Mouse (Mus musculus) adrenal gland, postnatal 14 days (tissue): Measurements from ENCODE around the gene Pdlim4. TPM values are rescaled to one million over a fixed set of nuclear protein-coding genes. Genes with fewer than 3 reads are reported as not detected.

Experiments
- DNase-seq: peaks from one replicate; pipeline ENCODE4 v3.0.0; 2021; ENCODE audit warnings: mixed read lengths
- long read RNA-seq, 2 experiments: library from polyadenylated mRNA; stranded (forward); transcript quantifications; one replicate each; pipeline ENCODE4 v2.0.0; 2021
- total RNA-seq: library from RNA; stranded (reverse); gene quantifications from 2 replicates; pipeline ENCODE4 v1.2.3, GENCODE M21; 2021

Gene Pdlim4
- 12.6 and 15.0 TPM in 2 replicates for total RNA-seq
- long read RNA-seq, experiment 1, transcript Pdlim4-201 (7 exons, 1,182 nt) = major isoform, 37 of 42 reads
- long read RNA-seq, experiment 1, partial matches to known transcripts = 3 of 42 reads
- long read RNA-seq, experiment 1, other reads (novel, unspliced or antisense) = 2 of 42 reads
- long read RNA-seq, experiment 2, transcript Pdlim4-201 (7 exons, 1,182 nt) = major isoform, 19 of 19 reads
- long read RNA-seq, experiment 2, partial matches to known transcripts = 0 of 19 reads
- long read RNA-seq, experiment 2, other reads (novel, unspliced or antisense) = 0 of 19 reads

- DNase-seq = peak; percentile 73
Measured at GRCm38 (mm10) chr11:54068520-54069371, at the start of gene Pdlim4. Gene Pdlim4 (minus strand): TSS chr11:54069014.

GRCm38 (mm10) chr11:54117096-54117495 lies 48.3 kb upstream of the Pdlim4 start:
- no peak for DNase-seq

- DNase-seq = no peak
Measured at GRCm38 (mm10) chr11:54116406-54116805, 47.6 kb upstream of the Pdlim4 start.

DNA sequence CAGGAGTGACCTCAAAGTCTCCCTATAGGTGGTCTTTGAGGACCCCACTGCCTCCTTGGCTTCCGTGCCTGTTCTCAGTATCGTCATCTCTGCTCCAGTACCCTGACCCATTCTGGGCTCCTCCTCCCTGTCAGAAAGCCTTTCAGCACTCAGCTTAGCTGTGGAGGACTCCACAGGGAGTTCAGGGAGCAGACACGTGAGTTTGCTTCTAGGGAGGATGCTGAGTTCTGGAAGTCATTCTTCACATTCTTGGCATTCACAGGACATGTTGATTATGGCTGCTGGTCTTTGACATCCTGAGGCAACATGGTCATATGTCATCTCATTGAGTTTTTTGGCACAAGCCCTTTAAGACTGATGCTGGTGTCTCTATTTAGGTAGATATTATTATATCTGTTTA lies 47.1 kb upstream of the Pdlim4 start:
- no peak for DNase-seq

- DNase-seq = no peak
Measured at GRCm38 (mm10) chr11:54115301-54115700, 46.5 kb upstream of the Pdlim4 start.

GRCm38 (mm10) chr11:54114746-54115145 lies 45.9 kb upstream of the Pdlim4 start:
- DNase-seq = no peak

- no peak for DNase-seq
Measured at GRCm38 (mm10) chr11:54113352-54113751, 44.5 kb upstream of the Pdlim4 start.

- peak; percentile 96 for DNase-seq
Measured at GRCm38 (mm10) chr11:54112920-54113319, 44.1 kb upstream of the Pdlim4 start.

DNA sequence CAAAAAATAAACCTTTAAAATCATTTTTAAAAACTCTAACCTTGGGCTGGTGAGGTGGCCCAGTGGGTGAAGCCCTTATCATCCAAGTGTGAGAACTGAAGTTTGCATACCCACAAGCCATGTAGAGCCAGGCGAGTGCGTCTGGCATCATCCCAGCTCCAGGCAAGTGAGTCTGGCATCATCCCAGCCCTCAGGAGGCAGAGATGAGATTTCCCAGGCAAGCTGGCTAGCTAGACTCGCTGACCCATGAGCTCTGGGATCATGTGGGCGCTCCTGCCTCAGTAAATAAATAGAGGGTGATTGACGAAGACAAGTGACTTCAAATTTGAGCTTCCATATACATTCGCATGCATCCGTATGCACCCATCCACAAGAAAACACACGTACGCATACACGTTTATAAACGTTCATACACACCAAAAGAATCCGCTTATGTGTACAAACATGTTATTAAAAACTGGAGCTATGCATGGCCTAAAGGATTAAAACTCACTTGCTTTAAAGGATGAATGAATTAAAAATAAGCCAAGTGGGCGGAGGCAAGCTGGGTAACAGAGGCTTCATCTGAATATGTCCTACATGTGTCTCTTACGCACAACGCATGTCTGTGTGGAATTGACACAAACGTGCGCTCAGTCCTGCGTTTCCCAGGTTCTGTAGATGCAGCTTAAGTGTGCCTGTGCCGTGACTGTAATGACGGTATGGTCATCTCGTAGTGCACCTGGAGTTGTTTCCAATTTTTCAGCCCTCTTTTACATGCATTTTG lies 43.3 kb upstream of the Pdlim4 start:
- DNase-seq = peak; percentile 63

- DNase-seq = no peak
Measured at GRCm38 (mm10) chr11:54111291-54111690, 42.5 kb upstream of the Pdlim4 start.

GRCm38 (mm10) chr11:54108894-54109293 lies 40.1 kb upstream of the Pdlim4 start:
- no peak for DNase-seq

- DNase-seq = no peak
Measured at GRCm38 (mm10) chr11:54108131-54108530, 39.3 kb upstream of the Pdlim4 start.

GRCm38 (mm10) chr11:54107239-54107638 lies 38.4 kb upstream of the Pdlim4 start:
- no peak for DNase-seq

DNA sequence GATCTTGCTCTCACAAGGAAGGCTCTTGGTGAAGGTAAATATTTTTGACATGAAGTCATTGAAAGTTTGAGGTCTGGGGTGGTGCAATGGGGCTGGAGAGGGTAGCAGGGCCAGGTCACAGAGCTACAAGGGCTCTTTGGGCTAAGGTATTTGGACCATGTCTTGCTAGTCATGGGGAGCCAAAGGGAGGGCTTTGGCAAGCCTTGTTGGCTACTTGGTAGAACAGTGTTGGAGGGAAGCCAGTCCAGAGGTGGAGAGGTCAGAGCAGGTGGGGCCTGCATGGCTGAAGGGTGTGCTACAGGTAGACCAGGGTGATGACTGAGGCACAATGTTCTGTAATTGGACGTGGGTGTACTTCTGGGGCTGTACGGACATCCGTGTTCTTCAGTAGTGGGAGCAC lies 37.9 kb upstream of the Pdlim4 start:
- peak; percentile 21 for DNase-seq

DNA sequence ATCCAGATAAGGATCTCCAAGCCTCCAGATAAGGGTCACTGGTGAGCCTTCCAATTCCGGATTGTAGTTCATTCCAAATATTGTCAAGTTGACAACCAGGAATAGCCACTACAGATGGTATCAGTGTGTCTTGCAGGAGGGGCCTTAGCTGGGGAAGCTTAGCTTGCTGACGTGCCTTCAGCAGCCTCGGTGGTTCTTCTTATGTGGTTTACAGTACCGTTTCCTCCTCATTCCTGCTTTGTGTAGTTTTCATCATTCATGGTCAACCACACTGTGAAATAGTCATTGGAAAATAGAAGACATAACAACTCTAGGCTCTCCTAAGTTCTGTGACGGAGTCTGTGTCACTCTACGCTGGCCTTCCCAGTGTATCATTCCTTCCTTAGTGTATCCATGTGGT lies 36.2 kb upstream of the Pdlim4 start:
- no peak for DNase-seq

DNA sequence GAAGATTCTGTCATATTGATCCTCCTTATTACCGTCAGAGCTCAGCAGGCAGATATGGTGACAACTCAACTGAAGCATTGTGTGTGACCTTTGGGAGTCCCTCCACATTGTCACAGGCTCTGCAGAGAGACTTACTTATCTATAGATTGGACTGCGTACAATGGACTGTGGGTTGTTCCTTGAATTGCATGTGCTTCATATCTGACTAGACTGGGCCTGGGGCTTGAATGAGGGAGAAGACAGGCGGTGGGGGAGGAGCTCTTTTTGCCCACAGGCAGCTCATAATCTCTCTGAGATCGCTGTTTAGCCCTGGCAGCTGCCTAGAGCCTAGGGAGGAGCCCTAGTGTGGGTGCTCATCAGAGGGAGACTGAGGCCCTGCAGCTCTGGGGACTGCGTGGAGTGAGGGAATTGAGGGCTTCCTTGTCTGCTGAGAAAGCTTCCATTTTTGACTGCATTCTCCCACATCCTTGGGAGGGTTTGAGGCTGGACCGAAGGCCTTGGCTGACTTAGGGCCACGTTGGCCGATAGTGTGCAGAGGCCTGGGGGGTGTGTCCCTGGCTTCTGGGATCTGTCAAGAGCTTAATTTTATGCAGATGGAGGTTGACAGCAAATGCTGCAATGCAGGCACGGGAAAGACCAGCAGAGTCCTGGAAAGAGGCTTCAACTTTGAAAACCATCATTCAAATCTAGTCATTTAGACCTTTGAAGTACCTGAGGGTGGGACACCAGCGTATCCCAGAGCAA lies 34.1 kb upstream of the Pdlim4 start:
- DNase-seq = no peak

DNA sequence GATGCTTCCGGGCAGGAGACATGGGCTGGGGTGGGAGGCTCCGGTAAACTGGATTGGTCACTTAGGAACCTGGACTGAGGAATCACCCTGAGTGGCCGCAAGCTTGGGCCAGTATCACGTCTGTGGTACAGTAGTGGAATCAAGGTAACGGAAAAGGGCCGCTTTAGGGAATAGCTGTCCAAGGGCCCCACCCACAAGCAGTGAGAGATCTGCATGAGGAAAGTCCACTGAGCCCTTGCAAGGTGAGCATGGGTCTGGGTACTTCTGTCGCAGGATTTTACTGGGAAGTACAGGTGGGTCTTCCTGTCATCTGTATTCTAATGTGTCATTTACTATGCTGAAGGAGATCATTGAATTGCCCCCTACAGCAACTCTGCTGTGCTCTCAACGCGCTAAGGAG lies 32.9 kb upstream of the Pdlim4 start:
- DNase-seq = no peak

GRCm38 (mm10) chr11:54100692-54101591 lies 32.1 kb upstream of the Pdlim4 start:
- DNase-seq = peak; percentile 88

DNA sequence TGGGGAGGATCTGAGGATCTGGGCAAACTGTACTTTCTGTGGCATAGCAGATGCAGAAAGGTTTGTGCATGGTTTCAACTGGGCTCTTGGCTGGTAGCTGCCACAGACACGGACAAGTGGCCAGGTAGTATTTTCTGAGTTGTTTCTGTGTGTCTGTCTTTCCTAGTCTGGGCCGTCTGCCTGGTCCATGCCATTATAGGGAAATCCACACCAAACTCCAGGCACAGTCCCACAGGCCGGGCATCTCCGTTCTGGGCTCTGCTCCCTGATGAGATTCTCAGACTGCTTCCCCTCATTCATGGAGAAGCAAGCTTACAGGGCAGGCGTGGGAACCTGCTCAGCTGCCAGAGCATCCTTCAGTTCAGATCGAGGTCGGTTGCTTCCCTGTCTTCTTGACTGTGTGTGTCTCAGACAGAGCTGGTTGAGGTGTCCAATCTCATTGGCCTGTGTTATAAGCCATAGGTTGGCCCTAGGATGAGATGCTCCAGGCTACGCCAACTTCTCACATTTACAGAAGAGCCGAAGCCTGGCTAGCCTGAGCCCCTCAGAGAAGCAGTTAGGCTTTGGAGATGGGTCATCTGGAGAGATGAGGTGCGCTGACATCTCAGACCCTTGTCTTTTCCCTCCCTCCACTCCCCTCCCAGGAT lies 31.4 kb upstream of the Pdlim4 start, which contains the start of gene P4ha2:
Gene P4ha2 (plus strand): TSS at position 51 of the 647 bp plus-strand sequence.
- DNase-seq = no peak

- DNase-seq = peak; percentile 81
Measured at GRCm38 (mm10) chr11:54093000-54093399, 24.2 kb upstream of the Pdlim4 start.
